ENCODE assay signal across 26 mouse cellular contexts in the genomic region with DNA sequence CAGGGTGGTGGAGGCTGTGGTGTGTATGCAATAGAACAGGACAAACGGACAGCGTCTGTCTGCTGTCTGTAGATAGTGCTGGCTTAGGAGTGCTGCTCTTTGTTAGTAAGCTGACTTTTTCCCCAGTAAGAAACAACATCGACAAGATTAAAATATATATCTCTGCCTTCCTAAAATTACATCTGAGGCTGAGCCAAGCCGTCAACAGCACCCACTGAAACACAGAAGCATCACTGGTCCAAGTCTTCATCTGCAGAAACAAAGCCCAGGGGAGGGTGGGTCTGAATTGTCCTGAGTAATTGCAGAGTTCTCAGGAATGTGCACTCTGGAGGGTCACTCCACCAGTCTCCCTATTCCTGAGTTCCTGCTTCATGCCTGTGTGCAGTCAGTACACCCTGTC. TPM values are rescaled to one million over a fixed set of nuclear protein-coding genes. Genes with fewer than 3 reads are reported as not detected.
DNase-seq lines count a peak whose midpoint lies in the region; ATAC-seq and TF ChIP-seq lines count a peak whose summit lies in the region.
"Had no signal": no experiment of that assay in that cellular context is flagged by ENCODE, and none has a peak within 500 bp of the region (broad histone marks: within the 10 kb centered on the region; RNA-seq: fewer than 3 reads in every experiment).

No protein-coding gene starts in this region.

- TF ChIP-seq CTCF in kidney, postnatal 0 days (IDR thresholded peaks at IDR 0.05; ENCODE audit: low read depth): no peak

- intact Hi-C loops in heart, postnatal 10 days (cut with DNase I): no loop called here

- H3K4me2 ChIP-seq in kidney, postnatal 0 days (ENCODE audit: low read length): no peak overlapping the region
- H3K4me2 ChIP-seq in midbrain, embryonic 11.5 days: no peak overlapping the region
- no peak overlapping the region for H3K4me2 ChIP-seq in midbrain, embryonic 14.5 days (ENCODE audit: low read length)
- H3K4me2 ChIP-seq: embryonic facial prominence, embryonic 15.5 days; heart, embryonic 11.5 days; limb, embryonic 13.5 days; liver, embryonic 13.5 days; midbrain, embryonic 15.5 days; neural tube, embryonic 12.5 days had no signal

- H3K9ac ChIP-seq in kidney, postnatal 0 days (ENCODE audit: low read depth, low read length): no peak overlapping the region
- H3K9ac ChIP-seq in midbrain, embryonic 11.5 days (ENCODE audit: low read length): no peak overlapping the region
- H3K9ac ChIP-seq in midbrain, embryonic 14.5 days (replicated peaks; ENCODE audit: low read length): no peak overlapping the region
- H3K9ac ChIP-seq: embryonic facial prominence, embryonic 15.5 days; limb, embryonic 13.5 days; liver, embryonic 13.5 days; midbrain, embryonic 15.5 days; neural tube, embryonic 12.5 days had no signal

- no peaks in the 10 kb centered on the region for H3K27me3 ChIP-seq in kidney, postnatal 0 days (ENCODE audit: insufficient read depth, low read length)
- H3K27me3 ChIP-seq in midbrain, embryonic 11.5 days (ENCODE audit: control insufficient read depth, insufficient read depth, low read length): no peaks in the 10 kb centered on the region
- no peaks in the 10 kb centered on the region for H3K27me3 ChIP-seq in midbrain, embryonic 14.5 days (ENCODE audit: control insufficient read depth, insufficient read depth, low read length)
- H3K27me3 ChIP-seq: embryonic facial prominence, embryonic 15.5 days; limb, embryonic 13.5 days; liver, embryonic 13.5 days; midbrain, embryonic 15.5 days; neural tube, embryonic 12.5 days had no signal

- peak overlapping the region; percentile 91 for H3K27ac ChIP-seq in kidney, postnatal 0 days
- no peak overlapping the region for H3K27ac ChIP-seq in midbrain, embryonic 11.5 days (ENCODE audit: low read depth, low read length)
- H3K27ac ChIP-seq in midbrain, embryonic 14.5 days (replicated peaks; ENCODE audit: low read depth, low read length): no peak overlapping the region
- H3K27ac ChIP-seq: embryonic facial prominence, embryonic 15.5 days; hindbrain, embryonic 10.5 days; hindbrain, postnatal 0 days; limb, embryonic 13.5 days; liver, embryonic 13.5 days; midbrain, embryonic 15.5 days; neural tube, embryonic 12.5 days had no signal

- H3K9me3 ChIP-seq in kidney, postnatal 0 days (replicated peaks; ENCODE audit: low read length): no peaks in the 10 kb centered on the region
- no peaks in the 10 kb centered on the region for H3K9me3 ChIP-seq in midbrain, embryonic 11.5 days (ENCODE audit: control insufficient read depth, low read length)
- H3K9me3 ChIP-seq in midbrain, embryonic 14.5 days (ENCODE audit: control insufficient read depth, low read length): no peaks in the 10 kb centered on the region
- H3K9me3 ChIP-seq: embryonic facial prominence, embryonic 15.5 days; hindbrain, embryonic 10.5 days; limb, embryonic 13.5 days; liver, embryonic 13.5 days; midbrain, embryonic 15.5 days; neural tube, embryonic 12.5 days had no signal

- peaks cover 20% of the 10 kb centered on the region for H3K4me1 ChIP-seq in kidney, postnatal 0 days (replicated peaks; ENCODE audit: insufficient read depth, low read length)
- no peaks in the 10 kb centered on the region for H3K4me1 ChIP-seq in midbrain, embryonic 11.5 days (ENCODE audit: control insufficient read depth, insufficient read depth, low read length)
- H3K4me1 ChIP-seq in midbrain, embryonic 14.5 days (ENCODE audit: control insufficient read depth, insufficient read depth, low read length): 0 out of 2 replicates have a peak, but pooled peaks cover 4% of the 10 kb centered on the region
- H3K4me1 ChIP-seq: neural tube, embryonic 12.5 days had no signal

- no peak overlapping the region for H3K4me3 ChIP-seq in kidney, postnatal 0 days (replicated peaks; ENCODE audit: low read depth, low read length)
- H3K4me3 ChIP-seq in midbrain, embryonic 11.5 days (ENCODE audit: low read depth, low read length): no peak overlapping the region
- H3K4me3 ChIP-seq in midbrain, embryonic 14.5 days (replicated peaks; ENCODE audit: low read depth, low read length): no peak overlapping the region
- H3K4me3 ChIP-seq: embryonic facial prominence, embryonic 15.5 days; hindbrain, embryonic 10.5 days; limb, embryonic 13.5 days; liver, embryonic 13.5 days; midbrain, embryonic 15.5 days; neural tube, embryonic 12.5 days had no signal

- no peaks in the 10 kb centered on the region for H3K36me3 ChIP-seq in kidney, postnatal 0 days (ENCODE audit: insufficient read depth, low read length)
- no peaks in the 10 kb centered on the region for H3K36me3 ChIP-seq in midbrain, embryonic 11.5 days (ENCODE audit: control insufficient read depth, insufficient read depth, low read length)
- no peaks in the 10 kb centered on the region for H3K36me3 ChIP-seq in midbrain, embryonic 14.5 days (ENCODE audit: control insufficient read depth, insufficient read depth, low read length)
- H3K36me3 ChIP-seq: embryonic facial prominence, embryonic 15.5 days; hindbrain, embryonic 10.5 days; limb, embryonic 13.5 days; liver, embryonic 13.5 days; midbrain, embryonic 15.5 days; neural tube, embryonic 12.5 days had no signal

- WGBS in kidney, postnatal 0 days: 40% methylated on average over 4 of the region's 4 CpGs
- 73% methylated on average over 4 of the region's 4 CpGs for WGBS in midbrain, embryonic 11.5 days
- WGBS in midbrain, embryonic 14.5 days: 70% methylated on average over 4 of the region's 4 CpGs

- no peak for DNase-seq in frontal cortex, postnatal 14 days (ENCODE audit: low spot score in 2 of 2)
- no peak for DNase-seq in kidney, postnatal 0 days (ENCODE audit: low spot score)
- DNase-seq in kidney, postnatal 25 days: no peak
- peak; percentile 33 for DNase-seq in midbrain, embryonic 11.5 days (ENCODE audit: low spot score, missing footprints)
- no peak for DNase-seq in midbrain, embryonic 14.5 days
- DNase-seq in yolk sac, embryonic 10.5 days (ENCODE audit: low spot score): peak; percentile 14
- no peak for DNase-seq in heart, postnatal 10 days
- DNase-seq: adrenal gland, postnatal 10 days; cerebellum, adult 8-10 months; cerebellum, postnatal 36 days; gastrocnemius, postnatal 10 days; layer of hippocampus, postnatal 36 days; liver, embryonic 13.5 days; thymus, adult 18-20 months; thymus, postnatal 36 days had no signal

- 0 out of 2 replicates have a peak, but pooled peaks have one; percentile 10 for ATAC-seq in frontal cortex, adult (ENCODE audit: low TSS enrichment)
- ATAC-seq in kidney, postnatal 0 days (replicated peaks; ENCODE audit: low FRiP score, low read depth): no peak
- no peak for ATAC-seq in midbrain, embryonic 11.5 days (ENCODE audit: low FRiP score)
- ATAC-seq in midbrain, embryonic 14.5 days (ENCODE audit: low FRiP score, low TSS enrichment): no peak
- ATAC-seq: forebrain, embryonic 14.5 days; hindbrain, postnatal 0 days; midbrain, embryonic 15.5 days had no signal

RNA-seq across cellular contexts. Expression of gene Dact2, which starts 25.2 kb away (rescaled TPM):
- 14.8 and 16.0 TPM in 2 replicates for polyA plus RNA-seq in kidney, postnatal 0 days (2015; fragmentation: Nextera tagmentation; extraction: Ambion mirVana)
- 0.18 and 0.32 TPM in 2 replicates for polyA plus RNA-seq in midbrain, embryonic 11.5 days (2014; fragmentation: Nextera tagmentation; extraction: Ambion mirVana)
- 2.1 and 2.2 TPM in 2 replicates for polyA plus RNA-seq in midbrain, embryonic 14.5 days (2014; fragmentation: Nextera tagmentation; extraction: Ambion mirVana)
- 1 to 10 TPM; 2.3 to 2.7 TPM for total RNA-seq in heart, postnatal 10 days (2021)
- total RNA-seq: granulocyte monocyte progenitor cell, adult 5-6 weeks; megakaryocyte progenitor cell, adult 5-6 weeks had no signal

Comparison
In these comparisons a context has a peak if more than half of its experiments do, and no peak if none do; other contexts are left out.
1. DNase-seq: peak in midbrain, embryonic 11.5 days (single experiment) and yolk sac, embryonic 10.5 days (single experiment); none in frontal cortex, postnatal 14 days (0 of 2), kidney, postnatal 0 days (single experiment), kidney, postnatal 25 days (0 of 2), midbrain, embryonic 14.5 days (single experiment) and heart, postnatal 10 days (0 of 2).